Mouse (Mus musculus) T-helper 17 cell (primary cell): Measurements from ENCODE around the gene Kcnc3.

Source experiments
- in situ Hi-C, 2 experiments: fragments of 300-600 bp; cut with MboI, MseI; formaldehyde crosslinking; loops; 1 replicate in 1 of 2; 2 replicates in 1 of 2; pipeline ENCODE4 v1.15.1; 2025; ENCODE audit warnings: high pct_unique_total_duplicates in 2 of 2

Gene Kcnc3

GRCm38 (mm10) chr7:44625241-44626067, 35.0 kb downstream of the Kcnc3 start:
- in situ Hi-C loops: no loop called here

- in situ Hi-C loops: no loop called here
These were observed 35.6 kb downstream of the Kcnc3 start for GRCm38 (mm10) chr7:44626068-44626385.

- in situ Hi-C loops: no loop called here
These were observed 36.5 kb downstream of the Kcnc3 start for GRCm38 (mm10) chr7:44626966-44627365.

- in situ Hi-C loops: no loop called here
These were observed 38.1 kb downstream of the Kcnc3 start for GRCm38 (mm10) chr7:44628402-44629034.

GRCm38 (mm10) chr7:44630437-44630836, 40.0 kb downstream of the Kcnc3 start:
- in situ Hi-C loops: loop anchor here in 1 of 2 experiments (5.0 kb wide), 1 partner anchor 63 kb away; no protein-coding TSS in a partner anchor

GRCm38 (mm10) chr7:44632676-44633075, 42.2 kb downstream of the Kcnc3 start:
- in situ Hi-C loops: loop anchor here in 1 of 2 experiments (5.0 kb wide), 1 partner anchor 65 kb away; no protein-coding TSS in a partner anchor

GRCm38 (mm10) chr7:44633407-44633806, 42.9 kb downstream of the Kcnc3 start:
- in situ Hi-C loops: loop anchor here in 1 of 2 experiments (5.0 kb wide), 1 partner anchor 66 kb away; no protein-coding TSS in a partner anchor

GRCm38 (mm10) chr7:44636684-44637083, 46.2 kb downstream of the Kcnc3 start:
- in situ Hi-C loops: no loop called here

GRCm38 (mm10) chr7:44638663-44639062, 48.2 kb downstream of the Kcnc3 start:
- in situ Hi-C loops: no loop called here

GRCm38 (mm10) chr7:44640843-44641605, 50.6 kb downstream of the Kcnc3 start:
- in situ Hi-C loops: no loop called here

GRCm38 (mm10) chr7:44641887-44642286, 51.4 kb downstream of the Kcnc3 start:
- in situ Hi-C loops: no loop called here

GRCm38 (mm10) chr7:44645256-44645655, 54.8 kb downstream of the Kcnc3 start:
- in situ Hi-C loops: no loop called here

GRCm38 (mm10) chr7:44645951-44646350, 55.5 kb downstream of the Kcnc3 start:
- in situ Hi-C loops: no loop called here

GRCm38 (mm10) chr7:44647042-44647724, 56.7 kb downstream of the Kcnc3 start:
- in situ Hi-C loops: no loop called here

GRCm38 (mm10) chr7:44647729-44648128, 57.3 kb downstream of the Kcnc3 start:
- in situ Hi-C loops: no loop called here

GRCm38 (mm10) chr7:44649094-44649610, 58.7 kb downstream of the Kcnc3 start:
- in situ Hi-C loops: no loop called here

- in situ Hi-C loops: no loop called here
These were observed 59.5 kb downstream of the Kcnc3 start for GRCm38 (mm10) chr7:44649990-44650389.

GRCm38 (mm10) chr7:44651416-44651815, 61.0 kb downstream of the Kcnc3 start:
- in situ Hi-C loops: no loop called here

GRCm38 (mm10) chr7:44653773-44654172, 63.3 kb downstream of the Kcnc3 start:
- in situ Hi-C loops: no loop called here
